Mouse (Mus musculus) cerebellum, postnatal 14 days (tissue): ENCODE measurements at regions not wholly inside any gene's neighbourhood (a gene's known extent, or its start where the extent isn't known, plus 50 kb on each side); places are given as distances from the start of the nearest gene placed in this dataset.

Experiments used
- DNase-seq, 2 experiments: peaks; one replicate each; pipeline ENCODE4 v3.0.0; 2021; ENCODE audit warnings: mixed read lengths in 2 of 2

DNA sequence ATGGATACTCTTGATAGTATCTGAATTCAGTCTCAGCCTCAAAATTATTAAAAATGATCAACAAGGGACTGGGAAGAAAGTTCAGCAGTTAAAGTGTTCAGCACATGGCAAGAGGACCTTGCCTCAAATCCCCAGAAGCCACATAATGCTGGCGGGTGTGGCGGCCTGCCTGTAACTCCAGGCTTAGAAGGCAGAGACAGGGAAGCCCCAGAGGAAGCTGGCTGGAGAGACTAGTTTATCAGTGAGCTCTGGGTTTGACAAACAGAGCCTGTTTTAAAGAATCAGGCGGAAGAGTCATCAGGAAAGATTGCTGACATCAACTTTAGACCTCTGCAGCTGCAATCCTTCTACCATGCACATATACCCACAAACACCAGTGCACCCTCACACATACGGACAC, 52.1 kb upstream of the Fyn start:
- no peak for DNase-seq

DNA sequence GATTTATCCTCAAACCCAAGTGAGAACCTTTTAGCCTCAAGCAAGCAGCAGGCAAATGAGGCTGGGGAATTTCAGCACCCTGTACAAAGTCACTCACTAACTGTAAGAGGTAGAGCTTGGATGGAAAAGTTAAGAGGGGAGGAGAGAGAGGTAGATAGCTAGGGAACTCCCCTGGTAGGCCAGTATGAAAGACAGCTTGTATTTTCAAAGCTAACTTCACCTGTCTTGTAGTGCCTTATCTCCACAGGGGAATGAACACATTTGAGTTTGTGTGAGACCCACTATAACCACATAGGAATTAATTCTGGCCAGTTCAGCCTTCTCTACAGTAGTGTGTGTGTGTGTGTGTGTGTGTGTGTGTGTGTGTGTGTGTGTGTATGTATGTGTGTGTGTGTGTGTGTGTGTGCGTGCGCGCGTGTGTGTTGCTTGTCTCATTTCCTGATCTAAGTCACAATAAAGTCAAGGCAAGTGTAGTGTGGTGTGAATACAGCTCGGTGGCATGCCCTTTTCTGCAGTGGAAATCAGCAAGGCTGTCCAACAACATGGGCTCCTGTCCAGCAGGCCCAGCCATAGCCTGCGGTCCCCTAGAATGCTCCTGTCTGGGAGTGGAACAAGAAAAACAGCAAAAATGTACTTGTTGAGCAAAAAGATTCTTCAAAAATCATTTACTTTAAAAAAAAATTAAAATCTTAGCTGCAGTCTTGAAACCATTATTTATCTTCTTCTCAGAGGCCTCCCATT, 53.1 kb upstream of the Fyn start:
- DNase-seq: peak; percentile 42 to 61

DNA sequence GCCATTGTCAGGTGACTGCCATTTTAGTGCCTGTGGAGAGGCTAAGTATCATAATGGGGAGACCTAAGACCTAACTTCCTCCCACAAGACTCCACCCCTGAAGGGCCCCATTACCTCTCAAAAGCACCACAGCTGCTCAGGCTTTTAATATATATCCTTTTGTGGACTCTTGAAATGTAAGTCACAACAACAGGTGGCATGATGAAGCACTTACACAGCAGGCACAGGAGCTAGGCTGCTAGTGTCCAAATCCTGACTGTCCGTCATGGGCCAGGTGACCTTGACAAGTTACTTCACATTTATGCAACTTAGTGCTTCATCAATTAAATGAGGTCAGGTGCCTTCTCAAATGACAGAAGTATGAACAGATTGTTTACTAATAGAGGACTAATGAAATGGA, 57.2 kb upstream of the Fyn start:
- no peak for DNase-seq

- no peak for DNase-seq
These were observed 60.1 kb upstream of the Fyn start for GRCm38 (mm10) chr10:39308535-39308934.

DNA sequence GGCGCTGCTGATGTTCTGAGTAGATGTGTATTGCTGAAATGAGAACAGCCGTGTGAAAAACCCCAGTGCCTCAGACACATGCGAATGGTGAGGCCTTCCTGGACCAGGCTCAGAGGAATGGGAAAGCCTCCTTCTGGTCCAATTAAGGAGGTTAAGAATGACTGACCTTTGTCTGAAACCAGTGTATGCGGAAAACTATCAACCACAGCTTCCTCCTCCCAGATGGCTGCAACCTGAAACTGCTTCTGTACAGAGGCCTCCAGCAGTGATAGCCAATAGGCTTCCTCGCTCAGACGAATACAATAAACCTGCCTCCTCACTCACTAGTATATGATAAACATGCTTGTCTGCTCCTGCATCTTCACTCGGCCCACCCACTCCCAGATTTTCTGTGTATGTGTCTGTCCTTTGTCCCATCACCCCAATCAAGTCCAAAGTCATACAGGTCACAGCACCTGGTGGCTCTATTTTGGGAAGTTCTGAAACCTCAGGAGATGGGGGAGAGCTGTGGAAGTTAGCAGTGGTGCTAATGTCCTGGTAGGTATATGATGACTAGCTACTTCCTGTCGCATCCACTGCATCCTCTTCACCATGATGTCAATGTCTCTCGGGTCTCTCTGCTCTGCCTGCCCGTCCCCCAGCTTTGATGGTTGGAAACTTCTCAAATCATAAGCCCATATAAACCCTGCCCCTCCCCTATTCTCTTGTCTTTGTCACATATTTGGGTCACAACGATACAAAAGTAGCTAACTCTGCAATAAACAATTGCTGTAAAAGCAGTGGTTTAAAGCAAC, 75.8 kb upstream of the Fyn start:
- no peak for DNase-seq

DNA sequence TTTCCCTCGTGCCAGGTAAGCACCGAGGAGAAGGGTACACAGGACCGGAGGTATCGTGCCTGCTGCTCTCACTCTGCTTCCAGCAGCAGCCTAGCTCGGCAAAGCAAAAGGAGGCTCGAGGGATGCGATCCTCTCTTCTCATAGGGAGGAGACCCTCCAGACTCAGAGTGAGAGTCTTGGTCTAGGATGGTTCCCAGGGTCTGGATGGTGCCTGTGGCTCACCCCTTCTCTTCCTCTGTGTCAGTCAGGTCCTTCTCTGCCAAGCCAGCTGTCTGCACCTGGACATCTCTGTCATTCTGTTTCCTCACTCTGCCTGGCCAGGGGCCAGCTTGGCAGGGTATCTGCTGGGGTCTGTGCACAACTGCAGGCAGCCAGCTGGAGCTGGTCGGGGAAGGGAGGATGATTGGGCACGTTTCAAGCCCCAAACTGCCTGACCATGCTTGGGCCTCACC, 76.9 kb upstream of the Fyn start:
- DNase-seq: peak; percentile 55 to 68

- DNase-seq: peak; percentile 74 to 86
These were observed 77.4 kb upstream of the Fyn start for GRCm38 (mm10) chr10:39291134-39291746.

DNA sequence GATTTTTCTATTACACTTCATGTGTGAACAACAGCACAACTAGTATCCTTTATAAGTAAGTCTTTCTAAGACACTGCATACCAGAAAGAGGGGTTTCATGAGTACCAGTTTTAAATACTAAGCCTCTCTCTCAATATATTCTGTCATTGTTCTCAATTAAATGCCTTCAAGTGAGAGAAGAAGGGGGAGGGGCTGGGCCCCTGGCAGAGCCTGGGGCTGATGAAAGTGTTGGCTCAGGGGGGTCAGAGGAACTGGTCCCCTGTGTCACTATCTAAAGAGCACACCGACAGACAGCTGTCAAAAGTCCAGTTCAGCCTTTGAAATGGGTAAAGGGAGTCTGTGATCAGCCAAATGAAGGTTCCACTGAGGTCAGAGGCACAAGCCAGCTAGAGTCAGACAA, 78.4 kb upstream of the Fyn start:
- DNase-seq: no peak

- no peak for DNase-seq
These were observed 88.2 kb upstream of the Fyn start for GRCm38 (mm10) chr10:39280366-39281000.

GRCm38 (mm10) chr10:39274202-39274601, 94.5 kb upstream of the Fyn start:
- no peak for DNase-seq

- no peak for DNase-seq
These were observed 95.2 kb upstream of the Fyn start for GRCm38 (mm10) chr10:39273426-39273825.

- DNase-seq: no peak
These were observed 96.2 kb upstream of the Fyn start for GRCm38 (mm10) chr10:39272387-39272949.

DNA sequence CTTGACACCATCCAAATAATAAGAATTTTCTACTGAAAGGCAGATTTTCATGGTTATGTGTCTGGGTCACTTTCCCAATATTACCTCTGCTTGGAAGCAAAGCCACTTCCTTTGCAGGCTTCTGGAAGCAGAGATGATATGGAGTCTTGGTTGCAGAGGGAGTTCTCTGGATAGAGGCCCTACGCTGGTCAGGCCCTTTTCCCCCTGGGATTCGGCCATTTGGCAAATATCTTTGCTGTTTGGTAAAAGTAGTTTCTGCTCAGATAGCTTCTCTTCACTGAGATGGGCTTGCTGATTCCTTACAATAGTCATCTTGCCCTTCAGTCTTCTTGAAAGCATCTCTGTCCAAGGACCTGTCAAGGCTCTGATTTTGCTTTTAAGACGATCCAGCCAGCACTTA, 98.2 kb upstream of the Fyn start:
- no peak for DNase-seq

DNA sequence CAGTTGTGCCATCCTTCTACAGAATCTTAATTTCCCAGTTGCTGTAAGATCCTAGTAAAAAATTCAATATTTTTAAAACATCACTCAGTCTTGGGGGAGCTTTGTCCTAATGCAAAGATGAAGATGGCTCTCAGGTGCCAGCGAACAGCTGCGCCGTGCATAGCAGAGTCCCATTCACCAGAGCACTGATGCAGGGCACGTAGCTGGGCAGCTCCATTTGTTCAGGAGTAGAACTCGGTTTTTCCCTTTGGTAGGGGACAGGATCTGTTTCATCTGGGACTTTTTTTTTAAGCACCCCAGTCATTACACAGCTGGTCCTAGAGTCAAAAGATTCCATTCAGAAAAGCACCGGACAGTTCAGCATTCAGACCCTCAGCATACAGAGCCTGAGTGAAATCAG, 101.4 kb upstream of the Fyn start:
- DNase-seq: no peak

GRCm38 (mm10) chr10:39266482-39266881, 102.2 kb upstream of the Fyn start:
- DNase-seq: peak; percentile 67 to 69

DNA sequence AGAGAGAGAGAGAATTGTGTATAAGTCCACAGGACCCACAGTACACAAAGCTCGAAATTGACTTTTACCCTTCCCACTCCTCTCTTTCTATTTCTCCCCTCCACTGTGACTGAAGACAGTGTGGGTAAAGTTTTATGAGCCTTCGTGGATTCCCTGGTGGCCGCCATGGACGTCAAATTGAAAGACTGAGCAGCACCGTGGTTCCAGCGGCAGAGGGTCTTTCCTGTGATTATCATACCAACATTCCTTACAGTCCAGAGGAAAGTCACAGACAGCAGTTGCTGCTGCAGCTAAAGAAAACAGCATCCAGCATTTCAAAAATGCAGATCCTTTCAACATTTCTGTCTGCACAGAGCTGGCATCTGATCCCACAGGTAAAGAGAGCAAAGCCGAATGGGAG, 98.9 kb upstream of the Ccn6 start:
- no peak for DNase-seq

- no peak for DNase-seq
These were observed 97.9 kb upstream of the Ccn6 start for GRCm38 (mm10) chr10:39261174-39262145.

GRCm38 (mm10) chr10:39260061-39260460, 96.5 kb upstream of the Ccn6 start:
- DNase-seq: no peak

GRCm38 (mm10) chr10:39257371-39258154, 94.0 kb upstream of the Ccn6 start:
- DNase-seq: no peak

DNA sequence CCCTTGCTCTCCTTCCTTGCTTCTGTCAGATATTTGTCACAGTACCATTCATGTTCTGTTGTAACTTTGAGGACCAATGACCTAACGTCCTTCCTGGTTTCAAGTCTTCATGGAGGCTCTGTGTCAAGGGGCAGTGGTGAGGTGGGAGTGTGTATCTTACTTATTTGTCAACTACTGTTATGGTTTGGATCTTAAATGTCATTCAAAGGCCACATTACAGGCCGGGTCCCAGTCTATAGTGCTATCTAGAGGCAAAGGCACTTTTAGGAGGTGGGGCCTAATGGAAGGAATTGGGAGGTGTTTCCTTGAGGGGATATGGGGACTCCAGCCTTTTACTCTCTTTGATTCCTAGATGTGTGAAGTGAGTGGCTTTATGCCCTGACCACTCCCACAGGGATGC, 91.0 kb upstream of the Ccn6 start:
- no peak for DNase-seq

DNA sequence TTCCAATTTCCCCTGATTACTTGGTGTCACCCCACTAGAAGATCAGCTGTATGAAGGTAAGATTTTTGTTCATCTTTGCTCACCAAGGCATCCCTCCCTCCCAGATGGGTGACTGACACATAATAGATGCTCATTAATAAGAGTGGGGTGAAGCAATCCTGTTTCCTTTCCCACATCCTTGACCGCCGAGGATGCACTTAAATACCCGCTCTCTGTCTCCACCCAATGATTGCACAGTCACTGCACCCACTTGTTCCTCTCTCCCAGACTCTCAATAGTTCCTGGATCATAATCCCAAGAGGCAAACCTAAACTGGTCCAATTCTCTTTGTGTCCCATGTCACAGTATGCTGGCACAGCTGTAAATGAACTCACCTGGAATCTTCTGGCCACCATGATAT, 86.4 kb upstream of the Ccn6 start:
- DNase-seq: no peak
